Mouse (Mus musculus): Measurements from ENCODE around the gene Cib4. TPM values are rescaled to one million over a fixed set of nuclear protein-coding genes. Genes with fewer than 3 reads are reported as not detected.

The Cib4 gene
- polyA plus RNA-seq, 2 experiments = not detected

- Histone ChIP-seq H3K27me3 (ENCODE audit: control insufficient read depth, insufficient read depth, low read length) (no peaks in the 10 kb centered on the region), H3K36me3 (replicated peaks; ENCODE audit: control insufficient read depth, insufficient read depth, low read depth) (no peaks in the 10 kb centered on the region), H3K9ac (replicated peaks) (no peak overlapping the region), H3K4me1 (replicated peaks; ENCODE audit: control insufficient read depth in 2 of 2, insufficient read depth in 2 of 2, low read length in 1 of 2) (no peaks in the 10 kb centered on the region), H3K9me3 (ENCODE audit: control insufficient read depth, low read length) (no peaks in the 10 kb centered on the region), H3K4me2 (ENCODE audit: low read depth) (no peak overlapping the region), H3K4me3 (ENCODE audit: insufficient read depth in 1 of 2, low read depth in 2 of 2, low read length in 2 of 2) (no peak overlapping the region), H3K27ac (no peak overlapping the region)
- no peak for ATAC-seq (ENCODE audit: insufficient read depth)
- no peak for TF ChIP-seq EP300 (IDR thresholded peaks at IDR 0.05; ENCODE audit: low read depth)
- TF ChIP-seq CTCF (IDR thresholded peaks at IDR 0.05; ENCODE audit: low read depth) = no peak
- WGBS (ENCODE audit: insufficient replicate concordance) = 68% methylated on average over 13 of the region's 13 CpGs
- no peak for DNase-seq (ENCODE audit: low read depth in 3 of 3, low spot score in 3 of 3)
These were observed 101.2 kb downstream of the Cib4 start for GRCm38 (mm10) chr5:30444327-30444895.

- Histone ChIP-seq H3K4me1 (replicated peaks; ENCODE audit: control insufficient read depth in 2 of 2, insufficient read depth in 2 of 2, low read length in 1 of 2) (no peaks in the 10 kb centered on the region), H3K36me3 (replicated peaks; ENCODE audit: control insufficient read depth, insufficient read depth, low read depth) (no peaks in the 10 kb centered on the region), H3K4me3 (ENCODE audit: insufficient read depth in 1 of 2, low read depth in 2 of 2, low read length in 2 of 2) (no peak overlapping the region), H3K27me3 (ENCODE audit: control insufficient read depth, insufficient read depth, low read length) (no peaks in the 10 kb centered on the region), H3K9me3 (ENCODE audit: control insufficient read depth, low read length) (no peaks in the 10 kb centered on the region), H3K27ac (no peak overlapping the region), H3K4me2 (ENCODE audit: low read depth) (no peak overlapping the region), H3K9ac (replicated peaks) (no peak overlapping the region)
- DNase-seq (ENCODE audit: low read depth in 3 of 3, low spot score in 3 of 3) (no peak), ATAC-seq (ENCODE audit: insufficient read depth) (no peak)
- TF ChIP-seq EP300 (IDR thresholded peaks at IDR 0.05; ENCODE audit: low read depth) = no peak
- TF ChIP-seq CTCF (IDR thresholded peaks at IDR 0.05; ENCODE audit: low read depth) = peak; percentile 23
- 48% methylated on average over 5 of the region's 5 CpGs for WGBS (ENCODE audit: insufficient replicate concordance)
These were observed 103.4 kb downstream of the Cib4 start for GRCm38 (mm10) chr5:30442196-30442595.

- Histone ChIP-seq H3K27ac (no peak overlapping the region), H3K4me3 (ENCODE audit: insufficient read depth in 1 of 2, low read depth in 2 of 2, low read length in 2 of 2) (no peak overlapping the region), H3K9ac (replicated peaks) (no peak overlapping the region), H3K36me3 (replicated peaks; ENCODE audit: control insufficient read depth, insufficient read depth, low read depth) (no peaks in the 10 kb centered on the region), H3K27me3 (ENCODE audit: control insufficient read depth, insufficient read depth, low read length) (no peaks in the 10 kb centered on the region), H3K9me3 (ENCODE audit: control insufficient read depth, low read length) (no peaks in the 10 kb centered on the region), H3K4me2 (ENCODE audit: low read depth) (no peak overlapping the region), H3K4me1 (replicated peaks; ENCODE audit: control insufficient read depth in 2 of 2, insufficient read depth in 2 of 2, low read length in 1 of 2) (no peaks in the 10 kb centered on the region)
- DNase-seq (ENCODE audit: low read depth in 3 of 3, low spot score in 3 of 3) = no peak
- ATAC-seq (ENCODE audit: insufficient read depth) = no peak
- TF ChIP-seq EP300 (IDR thresholded peaks at IDR 0.05; ENCODE audit: low read depth) = no peak
- no peak for TF ChIP-seq CTCF (IDR thresholded peaks at IDR 0.05; ENCODE audit: low read depth)
- WGBS (ENCODE audit: insufficient replicate concordance) = 63% methylated on average over 8 of the region's 8 CpGs
These were observed 105.2 kb downstream of the Cib4 start for GRCm38 (mm10) chr5:30440308-30440906.

GRCm38 (mm10) chr5:30438931-30439330, 106.7 kb downstream of the Cib4 start:
- Histone ChIP-seq H3K27me3 (ENCODE audit: control insufficient read depth, insufficient read depth, low read length) (no peaks in the 10 kb centered on the region), H3K36me3 (replicated peaks; ENCODE audit: control insufficient read depth, insufficient read depth, low read depth) (no peaks in the 10 kb centered on the region), H3K9ac (replicated peaks) (no peak overlapping the region), H3K4me1 (replicated peaks; ENCODE audit: control insufficient read depth in 2 of 2, insufficient read depth in 2 of 2, low read length in 1 of 2) (no peaks in the 10 kb centered on the region), H3K4me2 (ENCODE audit: low read depth) (no peak overlapping the region), H3K4me3 (ENCODE audit: insufficient read depth in 1 of 2, low read depth in 2 of 2, low read length in 2 of 2) (no peak overlapping the region), H3K9me3 (ENCODE audit: control insufficient read depth, low read length) (no peaks in the 10 kb centered on the region), H3K27ac (no peak overlapping the region)
- no peak for TF ChIP-seq CTCF (IDR thresholded peaks at IDR 0.05; ENCODE audit: low read depth)
- no peak for TF ChIP-seq EP300 (IDR thresholded peaks at IDR 0.05; ENCODE audit: low read depth)
- WGBS (ENCODE audit: insufficient replicate concordance) = 37% methylated on average over 2 of the region's 2 CpGs
- ATAC-seq (ENCODE audit: insufficient read depth) (no peak), DNase-seq (ENCODE audit: low read depth in 3 of 3, low spot score in 3 of 3) (no peak)

Other genes with a start within 250 kb of the Cib4 start
- 0.01 TPM in 2 replicates for gene Otof, start 83.9 kb downstream of the Cib4 start, polyA plus RNA-seq (2012; rRNA removed)
- gene Otof, start 83.9 kb downstream of the Cib4 start, polyA plus RNA-seq (2014; fragmentation: Nextera tagmentation; extraction: Ambion mirVana) = not detected in 2 replicates
- not detected in 2 replicates for gene 1700001C02Rik, start 79.8 kb downstream of the Cib4 start, polyA plus RNA-seq (2012; rRNA removed)
- gene 1700001C02Rik, start 79.8 kb downstream of the Cib4 start, polyA plus RNA-seq (2014; fragmentation: Nextera tagmentation; extraction: Ambion mirVana) = not detected in 2 replicates
- 0.07 and 0.11 TPM in 2 replicates for gene Kcnk3, start 42.3 kb upstream of the Cib4 start, polyA plus RNA-seq (2012; rRNA removed)
- 0.11 and 0.16 TPM in 2 replicates for gene Kcnk3, start 42.3 kb upstream of the Cib4 start, polyA plus RNA-seq (2014; fragmentation: Nextera tagmentation; extraction: Ambion mirVana)
- 10.1 and 12.2 TPM in 2 replicates for gene Slc35f6, start 102.1 kb upstream of the Cib4 start, polyA plus RNA-seq (2012; rRNA removed)
- 9.9 and 10.2 TPM in 2 replicates for gene Slc35f6, start 102.1 kb upstream of the Cib4 start, polyA plus RNA-seq (2014; fragmentation: Nextera tagmentation; extraction: Ambion mirVana)
- gene Cenpa, start 120.9 kb upstream of the Cib4 start, polyA plus RNA-seq (2012; rRNA removed) = 116 and 122 TPM in 2 replicates
- gene Cenpa, start 120.9 kb upstream of the Cib4 start, polyA plus RNA-seq (2014; fragmentation: Nextera tagmentation; extraction: Ambion mirVana) = 209 and 236 TPM in 2 replicates
- gene Dpysl5, start 165.7 kb upstream of the Cib4 start, polyA plus RNA-seq (2012; rRNA removed) = 0.15 and 0.49 TPM in 2 replicates
- gene Dpysl5, start 165.7 kb upstream of the Cib4 start, polyA plus RNA-seq (2014; fragmentation: Nextera tagmentation; extraction: Ambion mirVana) = 0.10 and 0.23 TPM in 2 replicates